Mouse (Mus musculus) hindbrain, postnatal 0 days (tissue): ENCODE measurements around the gene Rhbdd3. TPM values are rescaled to one million over a fixed set of nuclear protein-coding genes. Genes with fewer than 3 reads are reported as not detected.

Source experiments
- ATAC-seq: fragments of 200-750 bp; cut with Nextera tagmentation; 2 replicates; pipeline ENCODE4 v1.8.0; 2017; ENCODE audit warnings: mild to moderate bottlenecking, moderate TSS enrichment, moderate library complexity
- DNase-seq: peaks from one replicate; pipeline ENCODE4 v3.0.0-alpha.2; 2015; ENCODE audit warnings: low spot score
- H3K27ac ChIP-seq: fragments of 300-500 bp; sonication (generic); 2 replicates; pipeline ENCODE4 v1.5.1; 2014; ENCODE audit warnings: mild to moderate bottlenecking
- H3K27me3 ChIP-seq: fragments of 300-500 bp; sonication (generic); 2 replicates; pipeline ENCODE4 v1.6.1; 2014; ENCODE audit warnings: low read length, mixed read lengths; ENCODE audit not compliant: insufficient read depth
- H3K36me3 ChIP-seq: fragments of 300-500 bp; sonication (generic); 2 replicates; pipeline ENCODE4 v1.6.1; 2014; ENCODE audit warnings: low read length, mixed read lengths; ENCODE audit not compliant: insufficient read depth
- H3K4me1 ChIP-seq: fragments of 300-500 bp; sonication (generic); 2 replicates; pipeline ENCODE4 v1.6.1; 2014; ENCODE audit warnings: antibody characterized with exemption, low read length, mixed read lengths; ENCODE audit not compliant: insufficient read depth
- H3K4me2 ChIP-seq: fragments of 300-500 bp; sonication (generic); 2 replicates; pipeline ENCODE4 v1.6.1; 2014; ENCODE audit warnings: low read depth, mild to moderate bottlenecking, low read length, moderate library complexity, mixed read lengths
- H3K4me3 ChIP-seq: fragments of 300-500 bp; sonication (generic); 2 replicates; pipeline ENCODE4 v1.5.1; 2014; ENCODE audit warnings: low read length
- H3K9ac ChIP-seq: fragments of 300-500 bp; sonication (generic); replicated peaks from 2 replicates; pipeline ENCODE4 v1.6.1; 2014; ENCODE audit warnings: mild to moderate bottlenecking, low read length, moderate library complexity, mixed read lengths
- H3K9me3 ChIP-seq: fragments of 300-500 bp; sonication (generic); 2 replicates; pipeline ENCODE4 v1.6.1; 2016; ENCODE audit warnings: low read length, mixed read lengths
- CTCF ChIP-seq: IDR thresholded peaks from 2 replicates; pipeline ENCODE4 v1.5.1; 2016; ENCODE audit warnings: antibody characterized with exemption, control low read depth, low read depth
- WGBS: fragments of 180-500 bp; shearing (Covaris S2); extraction: QIAGEN DNeasy Blood & Tissue Kit; methylation state at CpG from one replicate; pipeline ENCODE4 v1.1.7; 2014; 5-methylcytosine and 5-hydroxymethylcytosine counted together
- polyA plus RNA-seq: library from polyadenylated mRNA; unstranded; fragments of >200 nt; fragmentation: Nextera tagmentation; extraction: Ambion mirVana; gene quantifications from 2 replicates; pipeline ENCODE4 v1.2.1, GENCODE M21; 2015
- total RNA-seq: library from RNA; depleted of rRNA; stranded (reverse); fragments of >200 nt; gene quantifications from 2 replicates; pipeline ENCODE4 v1.2.3, GENCODE M21; 2014

Rhbdd3 gene
- total and polyA plus RNA-seq, 2 experiments from 2014 or later, result 42.2 to 54.5 TPM

- Histone ChIP-seq H3K9me3 (no peaks in the 10 kb centered on the region), H3K27ac (no peak overlapping the region), H3K4me1 (no peaks in the 10 kb centered on the region), H3K36me3 (peaks cover 57% of the 10 kb centered on the region), H3K9ac (no peak overlapping the region), H3K27me3 (no peaks in the 10 kb centered on the region), H3K4me2 (no peak overlapping the region), H3K4me3 (no peak overlapping the region)
- 93% methylated on average over 1 of the region's 1 CpGs for WGBS
- ATAC-seq, result no peak
- no peak for DNase-seq
- TF ChIP-seq CTCF, result no peak
Measured at GRCm38 (mm10) chr11:5089147-5089546, 9.6 kb upstream of the Rhbdd3 start.

GRCm38 (mm10) chr11:5091706-5092105 is 7.0 kb upstream of the Rhbdd3 start:
- peaks cover 34% of the 10 kb centered on the region for H3K36me3 ChIP-seq
- peak; percentile 56 for TF ChIP-seq CTCF
- peak; percentile 62; the same call in 1 of the 2 replicates for ATAC-seq

GRCm38 (mm10) chr11:5095877-5096276 is 2.8 kb upstream of the Rhbdd3 start:
- WGBS, result 64% methylated on average over 5 of the region's 5 CpGs
- DNase-seq (no peak), ATAC-seq (no peak)
- H3K27me3 ChIP-seq, result no peaks in the 10 kb centered on the region
- no peak for TF ChIP-seq CTCF
- H3K4me2 ChIP-seq, result no peak overlapping the region
- H3K9ac ChIP-seq, result no peak overlapping the region
- H3K4me1 ChIP-seq, result peaks cover 16% of the 10 kb centered on the region
- no peaks in the 10 kb centered on the region for H3K9me3 ChIP-seq
- H3K27ac ChIP-seq, result no peak overlapping the region
- H3K4me3 ChIP-seq, result no peak overlapping the region
- H3K36me3 ChIP-seq, result peaks cover 3% of the 10 kb centered on the region

More at GRCm38 (mm10) chr11:5091706-5092105, 7.0 kb upstream of the Rhbdd3 start:
- H3K9me3 ChIP-seq, result no peaks in the 10 kb centered on the region
- no peak overlapping the region for H3K4me3 ChIP-seq
- H3K4me1 ChIP-seq, result peaks cover 5% of the 10 kb centered on the region; the same call in 1 of the 2 replicates
- no peak overlapping the region for H3K9ac ChIP-seq
- H3K27me3 ChIP-seq, result no peaks in the 10 kb centered on the region
- H3K4me2 ChIP-seq, result no peak overlapping the region
- no peak overlapping the region for H3K27ac ChIP-seq
- DNase-seq, result peak; percentile 50
- WGBS, result 35% methylated on average over 2 of the region's 2 CpGs

GRCm38 (mm10) chr11:5096480-5097020 is 2.2 kb upstream of the Rhbdd3 start:
- H3K4me3 ChIP-seq, result peak overlapping the region; percentile 98; the same call in 1 of the 2 replicates
- H3K9ac ChIP-seq, result no peak overlapping the region
- TF ChIP-seq CTCF, result no peak
- no peaks in the 10 kb centered on the region for H3K9me3 ChIP-seq
- H3K4me1 ChIP-seq, result peaks cover 18% of the 10 kb centered on the region
- peak overlapping the region; percentile 89 for H3K4me2 ChIP-seq
- ATAC-seq (no peak), DNase-seq (no peak)
- H3K27ac ChIP-seq, result no peak overlapping the region
- no peaks in the 10 kb centered on the region for H3K27me3 ChIP-seq
- WGBS, result 50% methylated on average over 8 of the region's 8 CpGs
- H3K36me3 ChIP-seq, result peaks cover 3% of the 10 kb centered on the region; the same call in 1 of the 2 replicates

- no peak for ATAC-seq
- no peak for TF ChIP-seq CTCF
- H3K27me3 ChIP-seq, result no peaks in the 10 kb centered on the region
Measured at GRCm38 (mm10) chr11:5098035-5098735, 541 bp upstream of the Rhbdd3 start.

GRCm38 (mm10) chr11:5099576-5100183 is 954 bp downstream of the Rhbdd3 start:
- Histone ChIP-seq H3K36me3 (peaks cover 8% of the 10 kb centered on the region; the same call in 1 of the 2 replicates), H3K4me2 (peak overlapping the region; percentile 89), H3K27ac (peak overlapping the region; percentile 98), H3K9me3 (no peaks in the 10 kb centered on the region), H3K27me3 (no peaks in the 10 kb centered on the region), H3K9ac (peak overlapping the region; percentile 91), H3K4me3 (peak overlapping the region; percentile 98), H3K4me1 (peaks cover 18% of the 10 kb centered on the region)
- no peak for TF ChIP-seq CTCF
- DNase-seq (peak; percentile 88), ATAC-seq (peak; percentile 75)
- WGBS, result 0% methylated on average over 30 of the region's 31 CpGs

More at GRCm38 (mm10) chr11:5098035-5098735, 541 bp upstream of the Rhbdd3 start:
- H3K9ac ChIP-seq, result peak overlapping the region; percentile 91
- peak overlapping the region; percentile 89 for H3K4me2 ChIP-seq
- peak; percentile 36 for DNase-seq
- peak overlapping the region; percentile 98 for H3K4me3 ChIP-seq
- H3K27ac ChIP-seq, result peak overlapping the region; percentile 98
- under 1% methylated on average over 44 of the region's 44 CpGs for WGBS
- no peaks in the 10 kb centered on the region for H3K9me3 ChIP-seq
- no peaks in the 10 kb centered on the region for H3K36me3 ChIP-seq
- H3K4me1 ChIP-seq, result peaks cover 18% of the 10 kb centered on the region
